Mouse (Mus musculus) limb, embryonic 13.5 days (tissue): Measurements from ENCODE around the gene Rbm26. TPM values are rescaled to one million over a fixed set of nuclear protein-coding genes. Genes with fewer than 3 reads are reported as not detected.

Experiments
- polyA plus RNA-seq: library from polyadenylated mRNA; unstranded; fragments of >200 nt; fragmentation: Nextera tagmentation; extraction: Ambion mirVana; gene quantifications from 2 replicates; pipeline ENCODE4 v1.2.1, GENCODE M21; 2015

The Rbm26 gene
- polyA plus RNA-seq, 1 experiment from 2014 or later = 46.5 TPM

Other genes with a start within 250 kb of the Rbm26 start
- gene Ndfip2, start 81.2 kb upstream of the Rbm26 start, polyA plus RNA-seq = 54.3 and 55.9 TPM in 2 replicates